Mouse (Mus musculus) C2C12 (cell line): Measurements from ENCODE around the gene Lrrc73. TPM values are rescaled to one million over a fixed set of nuclear protein-coding genes. Genes with fewer than 3 reads are reported as not detected.

Experiments used
- H3K27me3 ChIP-seq: one replicate; pipeline ENCODE4 v1.6.1; 2011; ENCODE audit not compliant: control insufficient read depth, insufficient read depth, insufficient read length
- H3K36me3 ChIP-seq: one replicate; pipeline ENCODE4 v1.6.1; 2011; ENCODE audit not compliant: control insufficient read depth, insufficient read depth
- H3K4me3 ChIP-seq: one replicate; pipeline ENCODE4 v1.5.1; 2011; ENCODE audit warnings: mild to moderate bottlenecking, control low read depth; ENCODE audit not compliant: poor library complexity, insufficient read depth, severe bottlenecking
- H3K79me2 ChIP-seq: one replicate; pipeline ENCODE4 v1.6.1; 2011; ENCODE audit not compliant: control insufficient read depth, insufficient read depth
- H3K79me3 ChIP-seq: one replicate; pipeline ENCODE4 v1.6.1; 2011; ENCODE audit warnings: low read depth, control low read depth
- H3ac ChIP-seq: one replicate; pipeline ENCODE3; 2011; ENCODE audit warnings: low read depth; ENCODE audit not compliant: control insufficient read depth, insufficient read length
- CEBPB ChIP-seq: IDR thresholded peaks from one replicate; pipeline ENCODE4 v1.6.1; 2011; ENCODE audit warnings: low read depth, mild to moderate bottlenecking, control low read depth, moderate library complexity
- CTCF ChIP-seq: IDR thresholded peaks from one replicate; pipeline ENCODE4 v1.5.1; 2011; ENCODE audit not compliant: control insufficient read depth, insufficient read depth, insufficient read length
- FOSL1 ChIP-seq: IDR thresholded peaks from one replicate; pipeline ENCODE4 v1.8.0; 2011; ENCODE audit warnings: mild to moderate bottlenecking, low read length; ENCODE audit not compliant: poor library complexity, insufficient read depth, severe bottlenecking
- MAX ChIP-seq: IDR thresholded peaks from one replicate; pipeline ENCODE4 v1.6.1; 2011; ENCODE audit warnings: mild to moderate bottlenecking, control low read depth
- MYOD1 ChIP-seq: IDR thresholded peaks from one replicate; pipeline ENCODE4 v1.6.1; 2011; ENCODE audit warnings: low read depth; ENCODE audit not compliant: control insufficient read depth, insufficient read length
- MYOG ChIP-seq: IDR thresholded peaks from one replicate; pipeline ENCODE4 v1.6.1; 2011; ENCODE audit not compliant: control insufficient read depth, insufficient read length; ENCODE audit errors: extremely low read depth
- USF1 ChIP-seq: IDR thresholded peaks from one replicate; pipeline ENCODE4 v1.6.1; 2011; ENCODE audit warnings: low read depth, mild to moderate bottlenecking, control low read depth, moderate library complexity
- microRNA-seq: library from miRNA; unstranded; fragments of <30 nt; microRNA quantifications from one replicate; pipeline ENCODE4, GENCODE M21; 2019; ENCODE audit warnings: borderline microRNAs expressed
- polyA plus RNA-seq: library from polyadenylated mRNA; unstranded; fragments of >200 nt; fragmentation: generic; extraction: Trizol; gene quantifications from one replicate; pipeline ENCODE4 v1.2.1, GENCODE M21; 2012; ENCODE audit warnings: missing spikeins

Lrrc73 gene
- polyA plus RNA-seq, 1 experiment: 5.3 TPM

- no peaks in the 10 kb centered on the region for H3K79me3 ChIP-seq
- TF ChIP-seq CTCF (no peak), USF1 (no peak), MAX (no peak), MYOD1 (no peak), MYOG (no peak), CEBPB (no peak), FOSL1 (no peak)
- no peaks in the 10 kb centered on the region for H3K79me2 ChIP-seq
Observed at GRCm38 (mm10) chr17:46301892-46302291, 48.6 kb downstream of the Lrrc73 start.

DNA sequence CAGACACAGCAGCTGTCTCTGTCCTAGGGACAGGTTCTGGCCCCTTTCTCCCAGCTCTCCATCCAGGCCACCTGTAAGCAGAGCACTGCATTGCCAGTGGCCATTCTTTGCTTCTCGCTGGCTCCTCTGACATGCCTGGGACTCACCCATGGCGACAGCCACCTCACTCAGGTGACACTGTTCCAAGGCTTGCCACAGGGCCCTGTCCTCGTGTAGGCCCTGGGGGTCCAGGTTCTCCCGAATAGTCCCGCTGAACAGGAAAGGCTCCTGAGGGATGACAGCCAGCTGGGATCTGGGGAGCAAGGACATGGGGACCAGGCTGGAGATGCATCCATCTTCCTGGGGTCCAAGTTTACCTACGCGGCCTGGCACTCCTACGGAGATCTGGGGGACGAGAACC is 50.9 kb downstream of the Lrrc73 start:
- Histone ChIP-seq H3ac (no peak overlapping the region), H3K79me2 (no peaks in the 10 kb centered on the region), H3K27me3 (no peaks in the 10 kb centered on the region), H3K4me3 (no peak overlapping the region), H3K36me3 (no peaks in the 10 kb centered on the region), H3K79me3 (no peaks in the 10 kb centered on the region)
- TF ChIP-seq MYOG (no peak), FOSL1 (no peak), MYOD1 (no peak), USF1 (no peak), CEBPB (no peak), CTCF (no peak), MAX (no peak)

More at GRCm38 (mm10) chr17:46301892-46302291, 48.6 kb downstream of the Lrrc73 start:
- H3K27me3 ChIP-seq: peaks cover 2% of the 10 kb centered on the region
- no peak overlapping the region for H3K4me3 ChIP-seq
- H3ac ChIP-seq: no peak overlapping the region
- no peaks in the 10 kb centered on the region for H3K36me3 ChIP-seq

Small RNA genes lying within 50 kb of the gene (microRNA-seq; reads per million reads assigned to microRNA genes)
- gene Mir693: 0.40 reads per million, percentile 3 among the genes with 10 or more reads in this experiment

Other genes with a start within 250 kb of the Lrrc73 start
- 52.5 TPM for gene Vegfa, start 221.2 kb upstream of the Lrrc73 start, polyA plus RNA-seq
- gene Mrps18a, start 142.5 kb upstream of the Lrrc73 start, polyA plus RNA-seq: 136 TPM
- gene Rsph9, start 109.3 kb upstream of the Lrrc73 start, polyA plus RNA-seq: 2.5 TPM
- gene Mad2l1bp, start 100.0 kb upstream of the Lrrc73 start, polyA plus RNA-seq: 29.6 TPM
- gene Gtpbp2, start 92.5 kb upstream of the Lrrc73 start, polyA plus RNA-seq: 14.4 TPM
- 14.4 TPM for gene Polh, start 50.9 kb upstream of the Lrrc73 start, polyA plus RNA-seq
- 46.1 TPM for gene Xpo5, start 50.7 kb upstream of the Lrrc73 start, polyA plus RNA-seq
- 125 TPM for gene Polr1c, start 5.5 kb upstream of the Lrrc73 start, polyA plus RNA-seq
- gene Yipf3, start 5.5 kb upstream of the Lrrc73 start, polyA plus RNA-seq: 78.3 TPM
- 79.3 TPM for gene Tjap1, start 29.5 kb downstream of the Lrrc73 start, polyA plus RNA-seq
- gene Dlk2, start 43.9 kb downstream of the Lrrc73 start, polyA plus RNA-seq: 14.7 TPM
- gene Abcc10, start 74.8 kb downstream of the Lrrc73 start, polyA plus RNA-seq: 4.0 TPM
- gene Zfp318, start 130.2 kb downstream of the Lrrc73 start, polyA plus RNA-seq: 3.4 TPM
- not detected for gene Crip3, start 175.4 kb downstream of the Lrrc73 start, polyA plus RNA-seq
- gene Slc22a7, start 184.9 kb downstream of the Lrrc73 start, polyA plus RNA-seq: not detected
- 0.01 TPM for gene Ttbk1, start 234.1 kb downstream of the Lrrc73 start, polyA plus RNA-seq
- 68.0 TPM for gene Dnph1, start 243.2 kb downstream of the Lrrc73 start, polyA plus RNA-seq